Mouse (Mus musculus): Measurements from ENCODE around the gene Tmem199.

DNA sequence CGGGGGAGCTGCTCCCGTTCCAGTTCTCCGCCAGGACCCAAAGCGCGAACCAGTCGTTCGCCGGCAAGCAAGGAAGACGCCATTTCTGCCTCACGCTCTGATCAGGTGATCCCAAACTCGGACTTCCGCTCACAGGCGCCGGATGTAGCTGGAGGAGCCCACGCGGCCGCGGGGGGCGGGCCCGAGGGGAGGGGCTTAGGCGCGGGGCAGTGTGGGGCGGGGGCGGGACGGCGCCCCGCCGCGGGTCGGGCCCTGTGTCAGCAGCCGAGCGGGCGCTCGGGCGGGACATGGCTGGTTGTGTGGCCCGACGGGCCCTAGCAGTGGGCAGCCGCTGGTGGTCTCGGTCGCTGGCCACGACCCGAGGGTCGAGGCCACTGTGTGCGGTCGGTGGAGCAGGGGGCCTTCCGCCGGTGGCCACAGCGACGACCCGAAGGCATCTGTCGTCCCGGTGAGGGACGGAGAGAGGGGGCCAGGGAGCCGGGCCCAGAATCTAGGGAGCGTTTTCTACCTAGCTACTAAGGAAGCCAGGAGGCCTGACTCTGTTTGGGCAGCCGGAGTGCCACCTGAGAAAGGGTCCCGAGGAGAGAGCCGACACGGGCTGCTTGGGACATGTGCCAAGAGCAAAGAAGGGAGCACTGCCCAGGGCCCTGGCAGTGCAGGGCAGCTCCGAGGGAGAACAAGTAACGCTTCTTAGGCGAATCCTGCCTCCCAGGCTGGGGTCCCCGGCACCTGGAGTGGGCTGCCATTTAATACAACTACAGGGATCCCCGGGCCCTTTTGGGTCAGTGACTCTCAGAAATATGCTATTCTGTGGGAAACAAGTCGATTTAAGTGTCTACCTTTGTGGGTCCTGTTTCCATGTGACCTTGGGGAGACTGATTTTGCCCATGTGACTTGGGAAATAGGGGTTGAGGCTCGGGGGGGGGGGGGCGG lies at the start of gene Tmem199, which contains the start of gene Poldip2:
- TF ChIP-seq CTCF (IDR thresholded peaks at IDR 0.05; ENCODE audit: extremely low read depth, insufficient read depth, insufficient read length, insufficient replicate concordance) (no peak), POLR2A (IDR thresholded peaks at IDR 0.05; ENCODE audit: low read depth, low read length) (peak; percentile 82)
